ENCODE assay signal across 19 mouse cellular contexts in genomic region chr11:68472162-68472849, GRCm38 (mm10).
"Had no signal": no experiment of that assay in that cellular context is flagged by ENCODE, and none has a peak within 500 bp of the region (broad histone marks: within the 10 kb centered on the region; RNA-seq: fewer than 3 reads in every experiment).

No protein-coding gene starts in this region.

- DNase-seq: lung, adult 18-20 months; lung, embryonic 14.5 days; lung, postnatal 14 days; lung, postnatal 36 days; midbrain, embryonic 14.5 days; retina, postnatal 1 day; right cerebral cortex, adult 18-20 months; right cerebral cortex, postnatal 25 days; right cerebral cortex, postnatal 4 days; spleen, adult 18-20 months; thymus, adult 18-20 months; thymus, postnatal 14 days; thymus, postnatal 36 days had no signal

- H3K4me2 ChIP-seq: lung, embryonic 14.5 days; midbrain, embryonic 12.5 days; neural tube, embryonic 13.5 days; neural tube, embryonic 15.5 days had no signal

- H3K27me3 ChIP-seq: midbrain, embryonic 12.5 days; neural tube, embryonic 13.5 days; neural tube, embryonic 15.5 days had no signal

- H3K36me3 ChIP-seq: midbrain, embryonic 10.5 days; midbrain, embryonic 12.5 days; neural tube, embryonic 13.5 days; neural tube, embryonic 15.5 days had no signal

- H3K9ac ChIP-seq: lung, embryonic 14.5 days; midbrain, embryonic 12.5 days; neural tube, embryonic 13.5 days; neural tube, embryonic 15.5 days had no signal

- H3K4me3 ChIP-seq: midbrain, embryonic 10.5 days; midbrain, embryonic 12.5 days; myocyte; neural tube, embryonic 13.5 days; neural tube, embryonic 15.5 days had no signal

- H3K4me1 ChIP-seq: midbrain, embryonic 12.5 days; neural tube, embryonic 13.5 days; neural tube, embryonic 15.5 days had no signal

- H3K9me3 ChIP-seq: midbrain, embryonic 10.5 days; midbrain, embryonic 12.5 days; neural tube, embryonic 13.5 days; neural tube, embryonic 15.5 days had no signal

- H3K27ac ChIP-seq: midbrain, embryonic 10.5 days; midbrain, embryonic 12.5 days; neural tube, embryonic 13.5 days; neural tube, embryonic 15.5 days had no signal

- ATAC-seq: midbrain, embryonic 16.5 days had no signal
